Mouse (Mus musculus) kidney, adult 2 months (tissue): Measurements from ENCODE around the gene Arrb1. TPM values are rescaled to one million over a fixed set of nuclear protein-coding genes. Genes with fewer than 3 reads are reported as not detected.

Experiments
- DNase-seq: peaks from one replicate; pipeline ENCODE4 v3.0.0; 2021
- H3K27ac ChIP-seq: fragments of 200-500 bp; 2 replicates; pipeline ENCODE4 v1.5.1; 2012; ENCODE audit warnings: low read depth, low read length, control low read depth, inconsistent platforms; ENCODE audit not compliant: insufficient read depth
- H3K27me3 ChIP-seq: fragments of 200-500 bp; replicated peaks from 2 replicates; pipeline ENCODE4 v1.6.1; 2012; ENCODE audit warnings: mild to moderate bottlenecking, moderate library complexity, low read length, inconsistent platforms; ENCODE audit not compliant: control insufficient read depth, insufficient read depth
- H3K36me3 ChIP-seq: fragments of 200-500 bp; 2 replicates; pipeline ENCODE4 v1.6.1; 2012; ENCODE audit warnings: mild to moderate bottlenecking, moderate library complexity, low read length, inconsistent platforms; ENCODE audit not compliant: control insufficient read depth, insufficient read depth
- H3K4me1 ChIP-seq: fragments of 200-500 bp; 2 replicates; pipeline ENCODE4 v1.6.1; 2011; ENCODE audit warnings: low read length; ENCODE audit not compliant: control insufficient read depth, insufficient read depth
- H3K4me3 ChIP-seq: fragments of 200-500 bp; 2 replicates; pipeline ENCODE4 v1.5.1; 2011; ENCODE audit warnings: mild to moderate bottlenecking, low read depth, low read length, control low read depth; ENCODE audit not compliant: insufficient read depth
- CTCF ChIP-seq: fragments of 200-500 bp; conservative IDR thresholded peaks from 2 replicates; pipeline ENCODE4 v1.5.1; 2011; ENCODE audit warnings: low read depth, mild to moderate bottlenecking, control low read depth, low read length, moderate library complexity, mixed read lengths; ENCODE audit not compliant: insufficient read depth, insufficient read length
- POLR2A ChIP-seq: fragments of 200-500 bp; IDR thresholded peaks from one replicate; pipeline ENCODE4 v1.6.1; 2011; ENCODE audit warnings: low read depth, low read length, control low read depth
- WGBS: fragments of 180-500 bp; shearing (Covaris S2); methylation state at CpG from one replicate; pipeline ENCODE4 v1.1.7; 2018; 5-methylcytosine and 5-hydroxymethylcytosine counted together
- polyA plus RNA-seq: library from polyadenylated mRNA; depleted of rRNA; stranded (reverse); fragments of >200 nt; gene quantifications from 2 replicates; pipeline ENCODE4 v1.2.3, GENCODE M21; 2012

The Arrb1 gene
- polyA plus RNA-seq, 1 experiment, result 47.1 TPM

DNA sequence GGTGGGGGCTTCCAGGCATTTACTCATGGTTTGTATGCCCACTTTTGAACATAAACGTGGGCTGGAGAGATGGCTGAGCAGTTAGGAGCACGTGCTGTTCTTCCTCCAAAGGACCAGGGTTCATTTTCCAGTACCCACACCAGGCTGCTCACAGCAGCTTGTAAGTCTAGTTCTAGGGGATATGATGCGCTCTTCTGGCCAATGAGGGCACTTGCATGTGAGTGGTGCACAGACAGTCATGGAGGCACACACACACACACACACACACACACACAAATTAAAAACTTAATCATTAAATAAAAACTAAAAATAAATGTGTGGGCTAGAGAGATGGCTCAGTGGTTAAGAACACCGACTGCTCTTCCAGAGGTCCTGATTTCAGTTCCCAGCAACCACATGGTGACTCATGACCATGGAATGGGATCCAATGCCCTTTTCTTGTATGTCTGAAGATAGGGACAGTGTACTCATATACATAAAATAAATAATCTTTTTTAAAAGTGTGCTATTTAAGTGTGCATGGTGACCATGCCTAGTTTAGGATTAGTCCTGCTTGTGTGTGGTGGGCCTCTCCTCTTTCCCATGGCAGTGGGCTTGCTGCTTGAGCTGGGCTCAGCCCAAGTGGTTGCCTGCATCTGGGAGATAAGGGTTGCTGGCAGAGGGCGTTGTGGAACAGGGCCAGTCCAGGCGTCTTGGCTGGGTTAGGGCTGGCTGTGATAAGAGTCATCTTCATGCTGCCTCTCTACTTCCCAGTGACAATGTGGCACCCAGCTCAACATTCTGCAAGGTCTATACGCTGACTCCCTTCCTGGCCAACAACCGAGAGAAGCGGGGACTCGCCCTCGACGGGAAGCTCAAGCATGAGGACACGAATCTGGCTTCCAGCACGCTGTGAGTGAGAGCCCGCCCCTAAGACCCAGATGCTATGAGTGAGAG lies 58.9 kb downstream of the Arrb1 start:
- DNase-seq, result no peak
- Histone ChIP-seq H3K4me1 (no peaks in the 10 kb centered on the region), H3K27me3 (no peaks in the 10 kb centered on the region), H3K4me3 (no peak overlapping the region), H3K27ac (no peak overlapping the region), H3K36me3 (no peaks in the 10 kb centered on the region; the same call in 1 of the 2 replicates)
- TF ChIP-seq POLR2A, result no peak
- TF ChIP-seq CTCF, result no peak
- 89% methylated on average over 15 of the region's 15 CpGs for whole genome bisulfite sequencing

DNA sequence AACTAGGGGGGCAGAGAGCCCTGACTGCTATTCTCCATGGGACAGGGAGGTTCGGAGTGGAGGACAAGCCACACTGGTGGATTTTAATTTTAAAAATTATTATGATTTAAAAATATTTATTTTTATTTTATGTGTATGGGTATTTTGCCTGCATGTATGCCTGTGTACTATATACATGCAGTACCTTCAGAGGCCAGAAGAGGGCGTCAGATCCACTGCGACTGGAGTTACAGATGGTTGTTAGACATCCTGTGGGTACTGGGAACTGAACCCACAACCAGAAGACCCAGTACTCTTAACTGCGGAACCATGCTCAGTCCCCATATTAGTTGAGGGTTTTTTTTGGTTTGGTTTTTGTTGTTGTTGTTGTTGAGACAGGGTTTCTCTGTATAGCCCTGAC lies 63.5 kb downstream of the Arrb1 start:
- no peak overlapping the region for H3K27ac ChIP-seq
- TF ChIP-seq CTCF (no peak), POLR2A (no peak)
- no peak overlapping the region for H3K4me3 ChIP-seq
- DNase-seq, result no peak
- 79% methylated on average over 4 of the region's 4 CpGs for WGBS
- H3K27me3 ChIP-seq, result no peaks in the 10 kb centered on the region
- no peaks in the 10 kb centered on the region; the same call in 1 of the 2 replicates for H3K36me3 ChIP-seq
- no peaks in the 10 kb centered on the region for H3K4me1 ChIP-seq

DNA sequence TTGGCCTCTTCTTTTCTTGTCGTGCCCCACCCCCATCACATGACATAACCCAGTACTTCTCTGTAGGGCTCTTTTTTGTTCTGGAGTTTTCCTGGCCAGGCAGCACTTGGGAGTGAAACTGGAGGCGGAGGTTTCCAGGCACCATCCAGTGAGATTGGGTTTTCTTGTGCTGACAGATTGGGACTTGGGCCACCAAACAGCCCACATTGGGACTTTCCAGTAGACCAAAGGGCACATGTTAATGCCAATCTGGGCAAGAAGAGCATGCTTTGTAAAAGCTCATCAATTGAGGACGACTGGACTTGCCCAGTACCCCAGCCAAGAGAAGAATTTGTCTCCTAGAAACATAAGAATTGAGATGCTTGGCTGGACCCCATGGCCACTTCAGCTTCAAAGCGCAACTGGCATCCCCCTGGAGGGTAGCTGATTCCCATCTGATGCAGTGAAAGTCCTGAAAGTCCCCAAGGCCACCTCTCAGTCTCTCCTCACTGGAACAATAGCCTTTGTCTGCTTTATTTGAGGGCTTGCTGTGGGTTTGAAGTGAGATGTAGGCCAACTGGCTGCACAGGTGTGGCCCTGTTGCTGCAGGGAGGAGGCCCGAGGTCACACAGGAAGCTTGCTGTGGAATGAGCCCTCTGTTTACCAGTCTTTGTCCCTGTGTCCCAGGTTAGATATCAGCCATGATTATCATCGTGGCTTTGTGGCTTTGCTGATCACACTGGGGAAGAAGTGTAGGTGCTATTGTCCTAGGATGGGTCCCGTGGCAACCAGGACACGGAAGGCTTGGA lies 68.8 kb downstream of the Arrb1 start:
- DNase-seq, result no peak
- Histone ChIP-seq H3K4me3 (no peak overlapping the region), H3K27ac (no peak overlapping the region), H3K4me1 (no peaks in the 10 kb centered on the region), H3K36me3 (no peaks in the 10 kb centered on the region), H3K27me3 (no peaks in the 10 kb centered on the region)
- 89% methylated on average over 8 of the region's 8 CpGs for WGBS
- TF ChIP-seq CTCF (no peak), POLR2A (no peak)

- 91% methylated on average over 2 of the region's 2 CpGs for WGBS
- no peak overlapping the region for H3K4me3 ChIP-seq
Measured at GRCm38 (mm10) chr7:99605058-99605457, 69.8 kb downstream of the Arrb1 start.

GRCm38 (mm10) chr7:99606303-99606702 lies 71.0 kb downstream of the Arrb1 start:
- Histone ChIP-seq H3K36me3 (no peaks in the 10 kb centered on the region), H3K4me3 (no peak overlapping the region), H3K4me1 (no peaks in the 10 kb centered on the region), H3K27me3 (no peaks in the 10 kb centered on the region), H3K27ac (no peak overlapping the region)
- WGBS, result 69% methylated on average over 11 of the region's 11 CpGs
- DNase-seq, result no peak
- no peak for TF ChIP-seq CTCF
- TF ChIP-seq POLR2A, result no peak

More at GRCm38 (mm10) chr7:99605058-99605457, 69.8 kb downstream of the Arrb1 start:
- DNase-seq, result no peak
- H3K36me3 ChIP-seq, result no peaks in the 10 kb centered on the region
- no peaks in the 10 kb centered on the region for H3K4me1 ChIP-seq
- no peaks in the 10 kb centered on the region for H3K27me3 ChIP-seq
- no peak overlapping the region for H3K27ac ChIP-seq
- TF ChIP-seq CTCF, result no peak

- 65% methylated on average over 3 of the region's 3 CpGs for WGBS
- Histone ChIP-seq H3K4me3 (no peak overlapping the region), H3K27ac (no peak overlapping the region), H3K27me3 (no peaks in the 10 kb centered on the region), H3K36me3 (no peaks in the 10 kb centered on the region), H3K4me1 (no peaks in the 10 kb centered on the region)
- no peak for DNase-seq
- no peak for TF ChIP-seq POLR2A
- TF ChIP-seq CTCF, result no peak
Measured at GRCm38 (mm10) chr7:99606766-99607165, 71.5 kb downstream of the Arrb1 start.

GRCm38 (mm10) chr7:99607632-99608031 lies 72.4 kb downstream of the Arrb1 start:
- no peaks in the 10 kb centered on the region for H3K27me3 ChIP-seq
- no peak overlapping the region for H3K4me3 ChIP-seq
- no peaks in the 10 kb centered on the region for H3K4me1 ChIP-seq
- 39% methylated on average over 2 of the region's 2 CpGs for WGBS
- no peak for DNase-seq
- no peak for TF ChIP-seq POLR2A
- TF ChIP-seq CTCF, result no peak
- no peak overlapping the region for H3K27ac ChIP-seq
- H3K36me3 ChIP-seq, result no peaks in the 10 kb centered on the region
